Mouse (Mus musculus) myocyte (in vitro differentiated cells): ENCODE data around the gene Usp7.

Experiments used
- CEBPB ChIP-seq: IDR thresholded peaks from 2 replicates; pipeline ENCODE4 v1.6.1; 2011; ENCODE audit warnings: mild to moderate bottlenecking, moderate library complexity; ENCODE audit not compliant: poor library complexity, insufficient read depth, severe bottlenecking
- E2F4 ChIP-seq: IDR thresholded peaks from one replicate; pipeline ENCODE4 v1.6.1; 2011; ENCODE audit warnings: mild to moderate bottlenecking, control low read depth, moderate library complexity; ENCODE audit not compliant: insufficient read depth
- MYOD1 ChIP-seq, 3 experiments: IDR thresholded peaks; one replicate each; pipeline ENCODE4 v1.6.1; 2011; ENCODE audit warnings: control low read depth in 2 of 3, low read depth in 2 of 3, mild to moderate bottlenecking in 2 of 3, moderate library complexity in 1 of 3; ENCODE audit not compliant: insufficient read length in 2 of 3, control insufficient read depth in 1 of 3
- MYOG ChIP-seq, 3 experiments: IDR thresholded peaks; one replicate each; pipeline ENCODE4 v1.6.1; 2011; ENCODE audit warnings: control low read depth in 2 of 3, low read depth in 2 of 3, mild to moderate bottlenecking in 2 of 3; ENCODE audit not compliant: insufficient read length in 2 of 3, control insufficient read depth in 1 of 3, insufficient read depth in 1 of 3
- POLR2A ChIP-seq: IDR thresholded peaks from one replicate; pipeline ENCODE4 v1.6.1; 2011; ENCODE audit warnings: low read depth, mild to moderate bottlenecking, control low read depth, moderate library complexity; ENCODE audit not compliant: insufficient read length
- POLR2AphosphoS2 ChIP-seq: IDR thresholded peaks from one replicate; pipeline ENCODE4 v1.6.1; 2011; ENCODE audit warnings: low read depth, control low read depth; ENCODE audit not compliant: insufficient read length
- TCF12 ChIP-seq: IDR thresholded peaks from one replicate; pipeline ENCODE4 v1.6.1; 2011; ENCODE audit warnings: mild to moderate bottlenecking, control low read depth; ENCODE audit not compliant: poor library complexity, insufficient read depth, severe bottlenecking
- USF1 ChIP-seq: IDR thresholded peaks from one replicate; pipeline ENCODE4 v1.6.1; 2011; ENCODE audit warnings: low read depth, mild to moderate bottlenecking, control low read depth, moderate library complexity

DNA sequence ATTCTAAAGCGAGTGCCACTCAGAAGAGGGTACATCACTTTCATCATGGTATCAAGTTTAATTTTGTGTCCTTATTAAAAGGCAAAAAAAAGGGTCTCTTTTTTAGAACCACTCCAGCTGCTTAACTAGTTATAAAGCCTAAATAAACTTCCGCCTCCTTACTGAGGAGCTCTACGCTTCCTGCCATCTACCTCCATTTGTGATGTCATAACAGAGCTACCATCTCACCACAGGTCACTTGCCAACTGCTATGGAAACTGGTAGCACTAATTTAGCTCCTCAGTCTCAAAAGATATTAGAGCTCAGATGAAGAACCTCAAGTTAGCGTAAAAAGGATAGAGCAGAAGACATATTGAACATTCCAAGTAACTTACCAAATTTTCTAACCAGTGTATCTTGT is 71.7 kb downstream of the Usp7 start:
- no peak for TF ChIP-seq USF1
- no peak for TF ChIP-seq POLR2A
- TF ChIP-seq CEBPB, result no peak
- no peak for TF ChIP-seq POLR2AphosphoS2
- no peak for TF ChIP-seq MYOG (IDR thresholded peaks at IDR 0.05; ENCODE audit: control insufficient read depth in 1 of 3, insufficient read depth in 1 of 3, insufficient read length in 2 of 3, low read depth in 2 of 3)
- TF ChIP-seq MYOD1 (IDR thresholded peaks at IDR 0.05; ENCODE audit: control insufficient read depth in 1 of 3, insufficient read length in 2 of 3, low read depth in 2 of 3), result no peak
- no peak for TF ChIP-seq TCF12
- TF ChIP-seq E2F4, result no peak
